Mouse (Mus musculus) T-cell, adult 2 months (primary cell): Measurements from ENCODE around the gene Smndc1.
A peak's percentile ranks its signal among the peaks of the same experiment; 100 is the strongest.
"Not testable (repeated sequence)": the region's sequence is repeated elsewhere in the genome, so short reads cannot be mapped to it uniquely, and the experiment has no call there.

Experiments used
- DNase-seq: peaks from one replicate; pipeline ENCODE4 v3.0.0; 2022; ENCODE audit warnings: low spot score

Smndc1 gene

DNA sequence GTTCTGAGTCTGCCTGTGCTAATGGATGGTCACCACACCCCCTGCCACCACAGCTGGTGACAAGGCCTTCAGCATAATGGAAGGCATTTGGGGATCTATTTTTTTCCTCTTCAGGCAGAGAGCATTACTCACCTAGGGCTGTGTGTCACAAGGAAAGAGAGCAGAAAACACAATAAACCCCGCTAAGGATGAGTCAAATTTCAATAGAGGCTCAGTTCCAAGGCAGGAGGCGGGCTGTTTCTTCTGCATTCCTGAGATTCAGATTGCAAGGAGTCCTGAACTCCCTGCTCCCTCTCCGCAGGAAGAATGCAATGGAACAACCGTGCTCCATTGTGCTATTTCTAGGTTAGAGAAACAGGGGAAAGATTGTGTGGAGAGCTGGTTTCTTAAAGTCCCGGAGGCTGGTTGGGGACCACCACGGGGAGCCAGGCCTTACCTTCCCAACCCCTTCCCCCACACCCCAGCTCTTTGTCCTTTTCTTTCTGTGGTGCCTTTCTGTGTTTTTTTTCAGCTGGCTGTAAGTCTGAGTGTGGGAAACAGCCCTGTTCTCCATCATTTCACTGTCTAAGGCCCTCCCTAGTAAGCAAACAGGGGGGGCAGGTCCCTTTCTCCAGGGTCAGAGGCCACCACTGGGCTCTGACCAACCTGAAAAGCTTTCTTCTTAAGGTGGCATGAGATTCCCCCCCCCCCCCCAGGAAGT, 21.9 kb upstream of the Smndc1 start:
- DNase-seq: no peak

GRCm38 (mm10) chr19:53409663-53410307, 19.4 kb upstream of the Smndc1 start:
- no peak for DNase-seq

DNA sequence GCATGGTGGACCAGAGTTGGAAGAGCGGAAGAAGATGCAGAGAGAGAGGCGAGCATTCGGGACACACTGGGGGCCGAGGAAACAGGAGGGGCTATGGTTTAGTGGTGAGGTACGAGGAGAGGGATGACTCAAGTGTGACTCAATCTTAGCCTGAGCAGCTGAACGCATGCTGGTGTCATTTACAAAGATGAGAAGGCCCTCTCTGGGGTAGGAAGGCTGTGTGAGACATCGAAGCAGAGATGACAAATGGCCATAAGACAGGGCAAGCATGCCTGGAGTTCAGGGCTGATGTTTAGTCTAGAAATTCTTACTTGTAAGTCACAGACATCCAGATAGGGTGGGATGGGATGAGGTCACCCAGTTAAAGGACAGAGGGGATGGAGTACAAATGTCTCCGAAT, 18.0 kb upstream of the Smndc1 start:
- no peak for DNase-seq

DNA sequence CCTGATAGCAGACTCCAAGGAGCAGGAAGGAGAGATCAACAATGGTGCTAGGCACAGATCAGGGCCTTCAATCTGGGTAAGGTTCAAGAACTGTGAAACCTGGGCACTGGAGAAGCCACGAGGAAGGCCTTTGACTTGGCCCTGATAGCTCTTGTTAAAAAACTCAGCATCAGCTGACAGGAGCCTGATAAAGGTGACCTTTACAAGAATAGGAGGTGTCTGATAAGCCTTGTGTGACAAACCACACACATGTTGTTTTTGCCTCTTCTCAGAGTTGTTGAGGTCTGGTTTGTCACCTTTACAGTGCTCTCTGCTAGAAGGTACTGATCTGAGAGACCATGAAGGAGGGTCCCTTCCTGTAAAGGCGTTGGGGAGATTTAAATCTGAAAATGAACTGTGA, 17.0 kb upstream of the Smndc1 start:
- DNase-seq: peak; percentile 23

DNA sequence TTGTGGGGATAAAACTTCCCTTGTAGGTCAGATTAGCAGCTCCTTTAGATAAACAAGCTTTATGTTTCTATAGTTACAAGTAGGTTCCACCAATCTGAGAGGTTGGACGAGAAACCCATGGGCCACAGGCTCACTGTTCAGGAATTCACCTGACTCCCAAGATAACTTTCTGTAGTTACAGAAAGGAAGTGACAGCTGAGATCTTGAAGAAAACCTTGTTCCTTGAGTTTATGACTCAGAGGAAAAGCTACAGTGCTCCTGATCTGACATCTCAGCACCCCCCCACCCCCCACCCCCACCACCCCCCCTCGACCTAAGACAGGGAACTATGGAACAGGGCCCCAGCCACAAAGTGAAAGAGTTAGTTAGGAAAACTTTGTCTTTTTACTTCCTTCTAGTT, 15.4 kb upstream of the Smndc1 start:
- no peak for DNase-seq

- DNase-seq: no peak
These were observed 14.5 kb upstream of the Smndc1 start for GRCm38 (mm10) chr19:53404837-53405356.

GRCm38 (mm10) chr19:53404219-53404836, 13.9 kb upstream of the Smndc1 start:
- no peak for DNase-seq

DNA sequence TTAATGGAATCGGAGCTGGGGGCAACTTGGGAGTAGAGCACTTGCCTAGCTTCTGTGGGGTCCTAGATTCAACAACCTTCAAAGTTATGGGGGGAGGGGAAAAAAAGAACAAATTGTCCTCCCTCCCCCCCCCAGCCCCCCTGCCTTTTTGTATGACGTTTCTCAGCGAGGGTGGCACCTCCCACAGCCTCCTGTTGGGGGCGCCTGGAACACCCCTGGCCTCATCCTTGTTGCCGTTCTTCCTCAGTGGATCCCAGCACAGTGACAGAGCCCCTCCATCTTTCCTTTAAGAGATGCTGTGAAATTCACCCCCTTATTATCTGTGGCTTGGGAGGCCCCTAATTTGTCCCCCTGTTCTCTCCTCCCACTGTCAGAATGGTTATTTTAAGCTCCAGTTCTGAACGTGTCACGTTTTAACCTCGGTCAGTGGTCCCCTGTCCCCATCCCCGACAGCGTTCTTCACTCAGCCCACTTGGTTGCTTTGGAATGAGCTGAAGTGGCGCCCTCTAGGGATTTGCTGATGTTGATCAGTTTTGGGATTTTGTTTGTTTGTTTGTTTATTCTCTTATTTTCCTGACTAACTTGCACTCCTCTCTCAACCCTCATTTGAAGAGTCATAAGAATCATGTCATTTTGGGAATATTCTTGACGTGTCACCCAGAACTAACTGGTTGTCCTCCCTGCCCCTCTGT, 12.5 kb upstream of the Smndc1 start:
- DNase-seq: no peak

- no peak for DNase-seq
These were observed 10.1 kb upstream of the Smndc1 start for GRCm38 (mm10) chr19:53400332-53401110.

DNA sequence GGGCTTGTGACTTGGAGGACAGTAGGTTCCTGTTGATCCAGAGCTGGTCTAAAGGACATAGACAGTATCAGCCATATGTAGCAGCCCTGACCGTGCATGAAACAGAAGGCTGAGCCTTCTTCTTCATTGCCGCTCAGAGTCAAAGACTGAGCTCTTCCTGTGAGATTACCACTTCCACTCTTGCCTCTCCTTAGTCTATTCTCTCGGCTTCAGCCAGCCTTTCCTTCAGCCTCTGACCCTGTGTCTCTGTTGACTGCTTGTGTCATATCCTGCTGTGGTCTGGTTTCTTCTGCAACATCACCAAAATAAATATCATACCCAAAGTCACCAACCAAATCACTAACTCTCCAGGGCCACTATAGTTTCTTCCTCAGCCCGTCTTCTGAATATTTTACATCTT, 8.8 kb upstream of the Smndc1 start:
- peak; percentile 21 for DNase-seq

DNA sequence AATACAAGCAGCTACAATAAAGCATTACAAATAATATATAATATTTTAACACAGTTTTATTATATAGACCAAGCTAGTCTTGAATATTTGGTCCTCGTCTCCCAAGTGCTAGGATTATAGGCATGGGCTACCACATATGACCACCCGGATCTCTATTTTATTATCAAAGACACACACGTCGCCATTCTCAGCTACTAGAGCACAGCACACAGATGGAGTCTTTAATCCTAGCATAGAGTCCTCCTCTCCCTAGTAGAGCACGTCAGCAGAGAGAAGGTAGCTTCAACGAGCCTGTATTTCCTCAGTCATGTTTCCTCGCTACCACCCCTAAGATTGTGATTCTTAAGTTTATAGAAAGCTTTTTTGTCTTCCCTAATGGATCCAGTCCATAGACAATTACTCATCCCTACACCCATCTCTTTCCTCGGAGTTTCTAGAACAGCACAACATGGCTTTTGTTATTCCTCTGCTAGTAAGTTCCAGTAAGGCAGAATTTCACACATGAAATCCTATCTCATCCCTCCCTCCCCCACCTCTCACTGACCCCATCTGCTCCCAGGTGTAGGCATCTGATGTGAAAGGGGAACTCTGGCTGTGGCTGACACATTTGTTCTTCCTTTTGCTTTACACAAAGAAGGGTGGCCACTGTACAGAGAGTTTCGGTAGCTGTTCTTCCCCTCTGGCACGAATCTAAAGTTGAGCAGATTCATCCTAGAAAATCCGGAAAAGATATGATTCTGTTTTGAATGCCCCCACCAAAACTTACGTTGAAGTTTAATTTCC, 7.3 kb upstream of the Smndc1 start:
- DNase-seq: no peak

DNA sequence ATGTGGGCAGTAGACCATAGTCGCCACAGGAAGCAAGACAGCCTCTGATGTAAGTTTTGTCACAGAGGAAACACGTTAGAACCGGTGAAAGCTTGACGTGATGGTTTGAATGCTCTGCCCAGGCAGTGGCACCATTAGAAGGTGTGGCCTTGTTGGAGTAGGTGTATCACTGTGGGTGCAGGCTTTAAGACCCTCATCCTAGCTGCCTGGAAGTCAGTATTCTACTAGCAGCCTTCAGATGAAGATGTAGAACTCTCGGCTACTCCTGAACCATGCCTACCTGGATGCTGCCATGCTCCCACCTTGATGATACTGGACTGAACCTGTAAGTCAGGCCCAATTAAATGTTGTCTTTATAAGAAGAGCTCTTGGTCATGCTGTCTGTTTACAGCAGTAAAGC, 5.4 kb upstream of the Smndc1 start:
- not testable (repeated sequence) for DNase-seq

DNA sequence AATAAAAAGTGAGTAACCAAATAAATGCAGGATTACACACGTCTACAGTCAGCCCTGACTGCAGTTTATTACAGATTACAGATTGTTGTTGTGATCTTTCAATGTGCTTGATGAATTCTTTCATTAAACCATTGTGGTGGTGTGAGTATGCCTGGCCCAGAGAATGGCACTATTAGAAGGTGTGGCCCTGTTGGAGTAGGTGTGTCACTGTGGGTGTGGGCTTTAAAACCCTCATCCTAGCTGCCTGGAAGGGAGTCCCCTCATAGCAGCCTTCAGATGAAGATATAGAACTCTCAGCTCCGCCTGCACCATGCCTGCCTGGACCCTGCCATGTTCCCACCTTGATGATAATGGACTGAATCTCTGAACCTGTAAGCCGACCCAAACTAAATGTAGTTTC, 4.6 kb upstream of the Smndc1 start:
- not testable (repeated sequence) for DNase-seq

DNA sequence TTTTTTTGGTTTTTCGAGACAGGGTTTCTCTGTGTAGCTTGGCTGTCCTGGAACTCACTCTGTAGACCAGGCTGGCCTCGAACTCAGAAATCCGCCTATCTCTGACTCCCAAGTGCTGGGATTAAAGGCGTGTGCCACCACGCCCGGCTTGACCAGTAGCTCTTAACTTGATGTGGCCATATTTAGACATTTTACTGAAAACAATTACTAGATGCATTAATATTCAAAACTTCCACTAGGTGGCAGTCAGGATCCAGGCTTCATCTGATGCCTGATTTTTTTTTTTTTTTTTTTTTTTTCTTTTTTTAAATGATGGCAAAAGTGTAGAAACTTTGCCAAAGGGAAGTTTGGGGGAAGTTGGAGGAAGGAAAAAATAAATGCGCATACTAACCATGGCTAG, 4.2 kb upstream of the Smndc1 start:
- DNase-seq: peak; percentile 28

DNA sequence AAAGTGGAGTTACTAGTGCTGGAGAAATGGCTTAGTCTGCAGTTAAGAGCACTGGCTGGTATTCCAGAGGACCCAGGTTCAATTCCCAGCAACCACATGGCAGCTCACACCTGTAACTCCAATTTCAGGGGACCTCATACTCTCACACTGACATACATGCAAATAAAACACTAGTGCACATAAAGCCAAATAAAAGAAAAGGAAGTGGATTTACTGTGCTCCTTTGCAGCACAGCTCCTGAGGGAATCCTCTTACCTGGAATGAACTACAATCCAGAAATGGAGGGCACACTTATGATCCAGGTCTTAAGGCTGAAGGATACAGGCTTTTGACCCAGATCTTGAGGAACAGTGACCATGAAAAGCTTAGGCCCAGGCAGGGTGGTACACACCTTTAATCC, 3.3 kb upstream of the Smndc1 start:
- DNase-seq: no peak

GRCm38 (mm10) chr19:53392781-53393343, 2.5 kb upstream of the Smndc1 start:
- DNase-seq: no peak

GRCm38 (mm10) chr19:53391787-53392186, 1.4 kb upstream of the Smndc1 start:
- DNase-seq: no peak

DNA sequence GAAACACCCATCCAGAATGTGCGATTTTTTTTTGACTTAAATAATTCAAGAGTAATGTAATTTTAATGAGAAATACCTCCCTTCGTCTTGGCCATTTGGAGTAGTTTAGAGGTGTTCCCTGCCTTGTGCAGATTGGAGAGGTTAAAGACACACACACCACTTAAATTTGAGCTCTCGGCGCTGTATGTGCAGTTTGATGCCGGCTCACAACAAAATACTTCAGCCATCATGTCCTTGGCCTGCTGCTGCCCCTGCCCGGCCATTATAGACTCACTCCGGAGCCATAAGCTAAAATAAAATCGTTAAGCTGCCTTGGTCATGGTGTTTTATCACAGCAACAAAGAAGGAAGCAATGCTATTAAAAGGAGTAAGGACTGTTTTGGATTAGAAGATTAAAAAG, 1.0 kb upstream of the Smndc1 start:
- DNase-seq: no peak

DNA sequence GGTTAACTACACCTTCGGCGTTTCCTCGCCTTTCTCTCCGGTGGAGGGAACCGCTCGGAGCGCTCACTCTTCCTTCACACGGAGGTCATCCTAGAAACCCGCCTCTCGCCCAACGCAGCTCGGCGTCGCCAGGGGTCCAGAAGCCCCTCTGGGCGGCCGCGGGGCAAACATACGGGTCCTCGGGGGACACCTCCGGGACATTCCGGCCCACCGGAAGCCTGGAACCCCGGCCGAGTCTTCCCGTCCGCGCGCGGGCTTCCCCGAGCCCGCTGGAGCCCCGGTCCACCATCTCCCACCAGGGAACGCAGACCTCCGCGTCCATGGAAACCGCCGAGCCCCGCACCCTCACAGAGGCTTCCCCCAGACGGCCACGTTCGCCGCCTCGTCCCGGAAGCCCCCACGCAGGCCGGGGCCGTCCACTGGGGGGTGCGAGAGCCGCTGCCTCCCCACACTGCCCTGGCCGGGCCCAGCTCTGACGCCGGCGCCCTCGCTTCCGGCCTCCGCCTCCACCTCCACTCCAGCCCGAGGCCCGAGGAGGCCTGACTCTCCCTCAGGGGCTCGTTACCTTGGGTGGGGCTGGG, 437 bp downstream of the Smndc1 start:
- DNase-seq: peak; percentile 49

GRCm38 (mm10) chr19:53389417-53389816, 961 bp downstream of the Smndc1 start:
- DNase-seq: no peak
